Mouse (Mus musculus): ENCODE measurements at regions not wholly inside any gene's neighbourhood (a gene's known extent, or its start where the extent isn't known, plus 50 kb on each side); places are given as distances from the start of the nearest gene placed in this dataset.

DNA sequence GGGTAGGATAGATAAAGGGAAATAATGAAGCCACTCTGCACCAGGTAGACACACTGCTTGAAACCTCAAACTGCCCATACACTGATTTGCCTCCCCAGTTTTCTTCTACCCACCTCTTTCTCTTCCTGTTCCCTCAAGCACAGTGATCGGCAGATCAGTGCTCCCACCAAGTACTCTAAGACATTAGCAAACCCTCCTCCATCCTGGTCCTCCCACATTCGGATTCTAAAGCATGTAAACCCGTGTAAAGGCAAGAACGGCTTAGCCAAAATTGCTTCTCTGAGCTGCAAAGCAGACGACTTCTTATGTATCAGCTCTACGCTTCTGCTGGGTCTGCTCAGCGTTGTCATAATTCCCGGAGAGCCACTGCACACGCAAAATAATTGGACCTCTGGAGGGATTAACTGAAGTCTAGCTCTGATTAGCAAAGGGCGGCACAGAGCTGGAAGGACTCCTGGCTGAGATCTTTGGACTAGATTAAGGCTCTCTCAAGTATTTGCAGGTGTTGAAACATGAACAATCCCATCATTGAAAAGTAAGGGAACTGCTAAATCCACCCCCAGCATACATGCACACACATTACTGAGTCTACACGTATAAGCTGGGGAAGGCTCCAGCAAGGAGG, 67.2 kb downstream of the Mtx3 start:
- no peak for DNase-seq (ENCODE audit: low spot score in 2 of 2)

DNA sequence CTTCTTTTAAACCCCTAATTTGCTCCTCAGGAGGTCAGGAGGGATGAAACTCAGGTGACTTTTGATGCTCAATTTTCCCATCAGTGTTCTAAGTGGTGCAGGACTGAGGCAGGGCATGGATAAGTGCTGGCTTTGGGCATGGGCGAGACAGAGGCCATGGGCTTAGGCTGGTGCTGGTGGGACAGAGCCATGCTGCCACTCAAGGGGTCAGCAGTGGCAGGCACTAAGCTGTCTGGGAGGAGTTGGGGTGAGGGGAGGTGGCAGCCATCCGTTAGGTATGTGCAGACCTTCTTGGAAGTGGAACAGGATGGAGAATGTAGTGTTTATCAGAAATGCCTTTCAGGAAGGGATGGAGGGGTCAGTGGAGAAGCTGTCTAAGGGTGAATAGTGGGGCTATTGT, 68.1 kb downstream of the Mtx3 start:
- DNase-seq (ENCODE audit: low spot score in 2 of 2) = no peak

DNA sequence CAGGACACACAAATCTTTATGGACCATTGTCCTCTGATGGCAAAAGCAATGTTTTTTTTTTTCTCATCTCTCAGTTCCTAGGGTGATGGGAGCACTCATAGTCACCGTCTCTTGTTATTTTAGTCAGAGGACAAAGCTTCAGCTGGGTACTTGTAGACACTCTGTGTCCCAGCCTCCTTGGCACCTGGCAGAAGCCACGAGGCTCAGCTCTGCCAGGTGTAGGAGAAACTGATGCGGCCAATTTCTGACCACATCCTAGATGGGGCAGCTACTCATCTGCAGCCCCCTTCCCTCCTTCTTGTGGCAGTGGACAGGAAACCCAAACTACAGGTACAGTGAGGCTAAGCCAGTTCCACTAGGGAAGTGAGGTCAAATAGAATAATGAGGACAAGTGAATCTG, 70.1 kb downstream of the Mtx3 start:
- no peak for DNase-seq (ENCODE audit: low spot score in 2 of 2)

GRCm38 (mm10) chr13:92915221-92915839, 70.8 kb downstream of the Mtx3 start:
- no peak for DNase-seq (ENCODE audit: low spot score in 2 of 2)

DNA sequence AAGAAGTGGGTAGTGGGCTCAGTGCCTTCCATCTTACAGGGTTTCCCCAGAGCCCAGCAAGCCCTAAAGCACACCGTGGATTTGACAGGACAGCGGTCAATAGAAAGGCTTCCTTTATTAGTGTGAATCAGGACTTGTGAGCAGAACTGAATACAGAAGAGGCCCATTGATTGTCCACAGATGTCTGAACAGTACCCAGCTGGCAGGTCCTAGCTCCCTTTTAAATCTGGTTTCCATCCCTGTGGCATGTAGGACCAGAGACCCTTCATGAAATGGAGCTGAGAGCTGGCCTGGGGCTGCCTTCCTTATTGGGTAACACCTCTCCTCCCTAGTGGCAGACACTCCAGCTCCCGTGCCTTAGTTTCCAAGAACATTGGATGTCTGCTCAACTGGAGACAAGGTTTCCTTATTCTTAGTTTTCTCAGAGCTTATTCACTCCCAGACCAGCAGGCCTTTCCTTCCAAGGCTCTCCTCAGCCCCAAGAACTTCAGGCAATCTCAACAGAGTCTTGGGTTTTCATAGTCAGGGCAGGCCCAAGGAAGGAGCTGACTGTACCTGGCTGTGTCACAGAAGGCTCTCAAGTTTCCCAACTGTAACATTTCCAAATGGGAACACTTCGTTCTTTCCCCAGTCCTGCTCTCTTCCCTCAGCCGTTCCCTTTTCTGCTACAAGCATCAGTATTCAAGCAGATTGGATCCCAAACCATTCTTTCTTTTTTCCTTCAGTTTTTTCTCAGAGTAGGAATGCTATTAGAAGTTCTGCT, 71.6 kb downstream of the Mtx3 start:
- no peak for DNase-seq (ENCODE audit: low spot score in 2 of 2)

GRCm38 (mm10) chr13:92919882-92920281, 75.3 kb downstream of the Mtx3 start:
- DNase-seq (ENCODE audit: low spot score in 2 of 2) = no peak

GRCm38 (mm10) chr13:92921936-92922335, 77.4 kb downstream of the Mtx3 start:
- DNase-seq (ENCODE audit: low spot score in 2 of 2) = no peak

GRCm38 (mm10) chr13:92923496-92923895, 78.9 kb downstream of the Mtx3 start:
- no peak for DNase-seq (ENCODE audit: low spot score in 2 of 2)

- no peak for DNase-seq (ENCODE audit: low spot score in 2 of 2)
These were observed 79.5 kb downstream of the Mtx3 start for GRCm38 (mm10) chr13:92924021-92924420.

DNA sequence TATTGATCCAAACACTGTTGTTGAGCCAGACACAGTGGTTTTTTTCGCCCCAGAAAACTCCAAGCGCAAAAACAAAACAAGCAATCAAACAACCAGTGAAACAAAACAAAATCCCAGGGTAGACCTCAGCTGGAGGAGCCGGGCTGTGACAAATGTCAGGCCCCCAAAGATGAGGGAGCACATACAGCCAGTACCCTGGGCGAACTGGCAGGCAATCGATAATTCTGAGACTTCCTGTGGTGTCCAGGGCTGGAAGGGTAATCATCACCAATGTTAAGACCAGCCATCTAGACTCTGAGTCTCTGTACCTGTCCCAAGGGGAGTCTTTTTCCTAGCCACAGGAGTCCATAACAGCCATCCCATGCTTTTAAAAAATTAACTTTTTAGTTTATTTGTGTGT, 80.6 kb downstream of the Mtx3 start:
- no peak for DNase-seq (ENCODE audit: low spot score in 2 of 2)

DNA sequence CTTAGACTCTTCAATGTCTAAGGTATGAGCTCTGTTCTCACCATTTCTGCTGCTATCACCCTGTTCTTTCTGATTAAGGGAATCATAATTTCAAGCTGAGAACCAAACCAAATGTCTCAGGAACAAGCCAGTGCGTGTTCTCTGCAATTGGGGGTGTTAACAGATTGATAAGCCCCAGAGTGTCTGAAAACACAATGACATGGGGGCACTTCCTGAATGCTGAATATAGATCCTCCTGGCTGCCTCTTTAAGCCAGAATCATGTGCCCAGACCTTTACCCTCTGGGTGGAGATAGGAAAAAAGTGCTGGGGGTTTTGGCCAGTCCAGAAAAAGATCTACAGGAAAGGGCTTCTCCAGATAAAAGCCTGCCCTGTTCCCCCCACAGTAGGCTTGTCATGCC, 84.0 kb downstream of the Mtx3 start:
- no peak for DNase-seq (ENCODE audit: low spot score in 2 of 2)

DNA sequence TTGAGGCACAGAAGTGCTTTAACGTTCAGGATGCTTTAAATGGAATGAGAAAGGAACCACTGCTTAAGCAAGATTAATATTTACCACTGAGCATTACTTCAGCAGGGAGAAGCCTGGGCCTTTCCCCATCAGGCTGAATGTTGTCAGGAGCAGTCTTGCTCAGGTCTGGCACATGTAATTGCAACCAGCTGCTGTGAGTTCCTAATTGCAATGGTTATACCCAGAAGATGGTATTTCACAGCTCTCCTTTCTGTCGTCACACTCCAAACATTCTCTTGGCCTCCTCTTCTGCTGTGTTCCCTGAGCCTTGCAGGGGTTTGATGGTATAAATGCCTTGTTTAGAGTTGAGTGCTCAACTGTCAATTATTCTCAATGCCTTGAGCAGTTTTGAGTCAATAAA, 87.1 kb downstream of the Mtx3 start:
- DNase-seq (ENCODE audit: low spot score in 2 of 2) = no peak

DNA sequence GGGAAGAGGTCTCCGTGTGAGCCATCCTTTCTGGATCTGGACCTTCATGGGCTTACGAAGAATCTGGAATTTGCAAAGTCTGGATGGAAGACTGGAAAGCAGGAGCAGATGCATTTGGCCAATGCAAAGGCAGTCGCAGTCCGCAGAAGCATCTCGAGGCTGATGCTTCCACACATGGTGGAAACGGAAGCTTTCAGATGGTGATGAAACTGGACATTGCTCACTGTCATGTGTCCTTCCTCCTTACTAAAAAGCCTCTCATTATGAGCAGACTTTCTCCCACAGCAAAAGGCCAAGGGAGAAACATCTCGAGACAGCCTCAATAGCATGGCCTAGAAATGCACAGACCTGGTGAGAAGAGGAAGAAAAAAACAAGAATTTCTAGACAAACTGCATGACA, 94.5 kb downstream of the Mtx3 start:
- DNase-seq (ENCODE audit: low spot score in 2 of 2) = no peak

DNA sequence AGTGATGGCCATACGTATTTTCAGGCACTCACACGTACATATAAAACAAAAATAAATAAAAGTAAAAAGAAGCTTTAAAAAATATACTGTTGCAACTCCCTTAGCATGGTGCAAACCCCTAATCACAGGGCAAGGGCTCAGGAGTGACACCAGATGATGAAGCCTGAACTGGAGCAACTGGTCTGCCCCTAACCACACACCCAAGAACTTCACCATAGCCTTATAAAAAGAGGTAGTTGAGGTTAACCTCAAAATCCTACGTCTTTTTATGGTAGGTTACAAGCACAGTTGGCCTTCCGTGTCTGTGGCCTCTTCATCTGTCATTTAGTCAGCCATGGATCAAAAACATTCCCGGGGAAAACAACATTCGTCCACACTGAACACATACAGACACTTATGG, 96.0 kb downstream of the Mtx3 start:
- DNase-seq (ENCODE audit: low spot score in 2 of 2) = no peak

DNA sequence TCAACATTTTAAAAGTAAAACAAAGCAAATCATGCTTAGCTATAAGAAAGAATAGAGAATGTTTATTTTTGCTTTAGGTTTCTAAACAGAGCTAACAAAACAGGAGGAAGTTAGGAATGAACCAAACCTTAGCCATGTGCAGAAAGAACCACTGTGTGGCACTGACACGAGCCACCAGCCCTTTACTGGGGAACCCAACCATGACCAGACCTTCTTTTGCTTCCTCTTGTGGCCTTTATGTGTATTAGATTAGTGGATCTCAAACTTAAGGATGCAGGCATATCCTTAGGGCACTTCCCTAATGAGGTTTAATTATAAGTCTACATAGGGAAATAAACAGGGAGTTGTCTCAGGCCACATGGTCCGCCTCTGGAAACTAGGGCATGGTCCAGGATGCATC, 104.0 kb downstream of the Mtx3 start:
- DNase-seq (ENCODE audit: low spot score in 2 of 2) = no peak

- no peak for DNase-seq (ENCODE audit: low spot score in 2 of 2)
These were observed 115.5 kb downstream of the Mtx3 start for GRCm38 (mm10) chr13:92960031-92960430.

- no peak for DNase-seq (ENCODE audit: low spot score in 2 of 2)
These were observed 118.1 kb downstream of the Mtx3 start for GRCm38 (mm10) chr13:92962625-92963024.

DNA sequence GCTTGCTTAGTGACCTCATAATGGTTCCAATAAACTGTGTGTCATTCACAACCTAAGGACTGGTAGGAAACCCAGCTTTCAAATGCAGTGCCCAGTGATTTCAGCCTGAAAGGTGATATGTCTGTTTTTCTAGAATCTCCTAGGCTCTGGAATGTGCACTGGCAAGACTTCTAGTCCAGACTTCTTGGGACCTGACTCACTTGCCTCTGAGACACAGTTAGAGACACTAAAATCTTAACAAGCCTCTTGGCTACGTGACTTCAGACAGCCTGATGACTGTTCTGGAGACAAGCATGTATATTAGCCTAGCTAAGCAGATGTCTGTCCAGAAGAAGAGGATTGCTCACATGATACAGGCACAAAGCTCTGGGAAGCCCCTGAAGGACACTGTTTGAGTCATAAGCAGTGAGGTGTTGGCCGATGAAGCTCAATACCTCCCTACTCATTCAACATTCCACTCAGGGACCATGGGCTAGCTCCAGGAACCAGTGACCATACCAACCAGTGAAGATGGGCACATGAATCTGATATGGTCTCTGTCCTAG, 118.9 kb downstream of the Mtx3 start:
- no peak for DNase-seq (ENCODE audit: low spot score in 2 of 2)

- no peak for DNase-seq (ENCODE audit: low spot score in 2 of 2)
These were observed 119.7 kb downstream of the Mtx3 start for GRCm38 (mm10) chr13:92964213-92964743.

- no peak for DNase-seq (ENCODE audit: low spot score in 2 of 2)
These were observed 122.6 kb downstream of the Mtx3 start for GRCm38 (mm10) chr13:92967025-92967610.

DNA sequence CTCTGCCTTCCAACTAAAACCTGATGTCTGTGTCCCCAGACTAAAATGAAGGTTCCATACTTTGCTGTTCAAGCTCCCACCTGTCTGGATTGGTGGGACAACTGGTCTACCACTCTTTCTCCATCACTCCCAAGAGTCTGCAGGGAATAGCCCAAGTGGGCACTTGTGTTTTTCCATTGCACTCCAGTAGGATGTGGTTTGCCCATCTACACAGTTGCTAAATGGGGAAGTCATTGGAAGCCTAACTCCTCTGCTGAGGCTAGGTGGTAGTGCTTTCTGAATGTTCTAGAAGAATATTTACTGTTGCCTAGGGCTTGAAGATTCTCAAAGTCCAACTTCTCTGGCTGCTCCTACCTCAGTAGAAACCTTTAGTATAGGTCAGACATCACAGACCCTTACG, 125.0 kb downstream of the Mtx3 start:
- DNase-seq (ENCODE audit: low spot score in 2 of 2) = no peak

DNA sequence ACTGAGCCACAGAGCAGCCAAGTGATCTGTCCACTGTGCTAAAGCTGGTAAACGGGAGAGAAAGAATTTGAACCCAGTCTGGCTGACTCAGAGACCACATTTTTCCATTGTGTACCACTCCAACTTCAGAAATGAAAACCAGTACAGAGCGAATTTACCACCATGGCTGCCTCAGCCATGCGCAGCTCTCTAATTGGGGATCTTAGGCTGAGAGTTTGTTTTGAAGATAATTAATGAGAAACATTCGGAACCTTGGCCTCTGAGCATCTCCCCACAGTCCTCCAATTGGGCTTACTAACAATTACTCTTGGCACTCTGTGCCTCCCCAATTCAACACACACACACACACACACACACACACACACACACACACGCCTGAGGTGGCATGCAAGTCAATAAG, 128.3 kb downstream of the Mtx3 start:
- DNase-seq (ENCODE audit: low spot score in 2 of 2) = no peak

All from adrenal gland, adult 18-20 months (tissue).